Mouse (Mus musculus) heart, embryonic 12.5 days (tissue): Measurements from ENCODE around the gene Strip2. TPM values are rescaled to one million over a fixed set of nuclear protein-coding genes. Genes with fewer than 3 reads are reported as not detected.

Source experiments
- ATAC-seq: fragments of 200-750 bp; cut with Nextera tagmentation; 2 replicates; pipeline ENCODE4 v1.8.0; 2017; ENCODE audit warnings: moderate TSS enrichment, moderate library complexity; ENCODE audit not compliant: insufficient number of reproducible peaks, low FRiP score
- H3K27ac ChIP-seq: fragments of 300-500 bp; sonication (generic); 2 replicates; pipeline ENCODE4 v1.5.1; 2016; ENCODE audit warnings: mild to moderate bottlenecking, moderate library complexity; ENCODE audit not compliant: poor library complexity, severe bottlenecking
- H3K27me3 ChIP-seq: fragments of 300-500 bp; sonication (generic); replicated peaks from 2 replicates; pipeline ENCODE4 v1.6.1; 2016; ENCODE audit warnings: mild to moderate bottlenecking, moderate library complexity
- H3K36me3 ChIP-seq: fragments of 300-500 bp; sonication (generic); 2 replicates; pipeline ENCODE4 v1.6.1; 2016; ENCODE audit warnings: mild to moderate bottlenecking, moderate library complexity
- H3K4me1 ChIP-seq: fragments of 300-500 bp; sonication (generic); replicated peaks from 2 replicates; pipeline ENCODE4 v1.6.1; 2016; ENCODE audit warnings: mild to moderate bottlenecking
- H3K4me2 ChIP-seq: fragments of 300-500 bp; sonication (generic); 2 replicates; pipeline ENCODE4 v1.6.1; 2016; ENCODE audit warnings: mild to moderate bottlenecking, moderate library complexity
- H3K4me3 ChIP-seq: fragments of 300-500 bp; sonication (generic); 2 replicates; pipeline ENCODE4 v1.5.1; 2016; ENCODE audit warnings: mild to moderate bottlenecking
- H3K9ac ChIP-seq: fragments of 300-500 bp; sonication (generic); 2 replicates; pipeline ENCODE4 v1.6.1; 2016; ENCODE audit warnings: mild to moderate bottlenecking, moderate library complexity
- H3K9me3 ChIP-seq: fragments of 300-500 bp; sonication (generic); replicated peaks from 2 replicates; pipeline ENCODE4 v1.6.1; 2016; ENCODE audit warnings: mild to moderate bottlenecking, moderate library complexity
- WGBS: fragments of 180-500 bp; shearing (Covaris S2); methylation state at CpG from one replicate; pipeline ENCODE4 v1.1.7; 2016; 5-methylcytosine and 5-hydroxymethylcytosine counted together
- polyA plus RNA-seq: library from polyadenylated mRNA; unstranded; fragments of >200 nt; fragmentation: Nextera tagmentation; extraction: Ambion mirVana; gene quantifications from 2 replicates; pipeline ENCODE4 v1.2.1, GENCODE M21; 2016

Strip2 gene
- polyA plus RNA-seq, 1 experiment from 2014 or later: 39.5 TPM

DNA sequence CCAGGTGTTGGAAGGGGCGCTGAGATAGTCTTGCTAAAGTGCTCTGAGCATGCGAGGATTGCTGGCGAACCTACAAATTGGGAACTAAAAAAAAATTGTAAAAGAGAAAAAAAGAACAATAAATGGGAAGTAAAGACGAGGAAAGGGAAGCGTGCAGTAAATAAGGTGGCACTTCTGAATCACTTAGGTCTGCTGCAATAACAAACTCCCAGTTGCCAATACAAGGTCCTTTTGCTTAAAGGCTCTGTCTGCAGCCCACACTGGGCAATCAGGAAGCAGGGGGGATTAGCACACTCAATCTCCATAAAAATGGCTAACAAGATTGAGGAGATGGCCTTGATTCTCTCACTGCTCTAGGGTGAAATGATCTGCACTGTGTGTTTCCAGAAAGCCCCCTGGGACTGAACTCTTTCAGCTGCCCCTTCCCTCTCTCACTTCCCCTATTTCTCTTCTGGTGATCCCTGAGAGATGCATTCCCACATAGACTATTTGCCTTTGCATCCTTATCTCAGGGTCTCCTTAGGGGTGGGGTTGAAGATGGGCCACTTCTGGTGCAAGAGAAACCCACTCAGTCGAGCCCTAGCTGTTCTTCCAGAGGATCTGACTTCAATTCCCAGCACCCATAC is 8.9 kb downstream of the Strip2 start:
- Histone ChIP-seq H3K27ac (no peak overlapping the region), H3K9me3 (no peaks in the 10 kb centered on the region), H3K4me1 (peaks cover 15% of the 10 kb centered on the region), H3K36me3 (peaks cover 66% of the 10 kb centered on the region), H3K9ac (no peak overlapping the region), H3K4me2 (no peak overlapping the region), H3K27me3 (no peaks in the 10 kb centered on the region), H3K4me3 (no peak overlapping the region)
- WGBS: 70% methylated on average over 6 of the region's 6 CpGs
- ATAC-seq: no peak

- no peak overlapping the region for H3K9ac ChIP-seq
- H3K36me3 ChIP-seq: peaks cover 88% of the 10 kb centered on the region
- no peak for ATAC-seq
Observed at GRCm38 (mm10) chr6:29930087-29930486, 13.3 kb downstream of the Strip2 start.

GRCm38 (mm10) chr6:29930665-29931064 is 13.9 kb downstream of the Strip2 start:
- WGBS: 58% methylated on average over 6 of the region's 6 CpGs
- H3K4me1 ChIP-seq: peaks cover 6% of the 10 kb centered on the region; the same call in 1 of the 2 replicates
- no peaks in the 10 kb centered on the region for H3K9me3 ChIP-seq
- no peak overlapping the region for H3K27ac ChIP-seq
- no peak for ATAC-seq
- H3K27me3 ChIP-seq: no peaks in the 10 kb centered on the region
- peaks cover 87% of the 10 kb centered on the region for H3K36me3 ChIP-seq
- H3K4me2 ChIP-seq: no peak overlapping the region
- no peak overlapping the region for H3K4me3 ChIP-seq
- no peak overlapping the region for H3K9ac ChIP-seq

More at GRCm38 (mm10) chr6:29930087-29930486, 13.3 kb downstream of the Strip2 start:
- Histone ChIP-seq H3K9me3 (no peaks in the 10 kb centered on the region), H3K4me2 (no peak overlapping the region), H3K4me1 (peaks cover 6% of the 10 kb centered on the region; the same call in 1 of the 2 replicates), H3K27ac (no peak overlapping the region), H3K4me3 (no peak overlapping the region), H3K27me3 (no peaks in the 10 kb centered on the region)

GRCm38 (mm10) chr6:29931181-29931580 is 14.4 kb downstream of the Strip2 start:
- no peak for ATAC-seq
- H3K4me1 ChIP-seq: peaks cover 6% of the 10 kb centered on the region; the same call in 1 of the 2 replicates
- H3K9ac ChIP-seq: no peak overlapping the region
- no peak overlapping the region for H3K27ac ChIP-seq
- H3K27me3 ChIP-seq: no peaks in the 10 kb centered on the region
- 86% methylated on average over 4 of the region's 4 CpGs for WGBS
- H3K36me3 ChIP-seq: peaks cover 87% of the 10 kb centered on the region
- no peak overlapping the region for H3K4me3 ChIP-seq
- H3K9me3 ChIP-seq: no peaks in the 10 kb centered on the region
- H3K4me2 ChIP-seq: no peak overlapping the region

GRCm38 (mm10) chr6:29935741-29936140 is 18.9 kb downstream of the Strip2 start:
- no peak for ATAC-seq

DNA sequence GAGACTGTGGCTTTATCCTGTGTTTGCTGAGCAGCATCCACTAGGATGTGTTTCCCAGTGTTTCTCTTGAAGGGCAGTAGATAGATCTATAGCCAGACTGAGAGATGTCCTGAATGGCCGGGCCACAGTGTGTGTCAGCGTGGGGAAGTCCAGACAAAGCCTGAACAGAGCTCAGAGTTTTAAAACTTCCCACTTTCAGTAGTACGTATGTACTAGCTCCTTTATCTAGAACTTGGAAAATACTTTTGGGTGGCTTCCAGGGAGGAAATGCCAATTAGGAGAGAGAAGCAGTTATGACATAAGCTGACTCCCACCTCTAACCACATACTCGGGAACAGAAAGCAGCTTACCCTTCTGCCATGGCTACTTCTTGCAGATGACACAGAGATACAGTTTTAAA is 23.6 kb downstream of the Strip2 start:
- WGBS: 39% methylated on average over 4 of the region's 4 CpGs
- H3K27ac ChIP-seq: peak overlapping the region; percentile 9; the same call in 1 of the 2 replicates

More at GRCm38 (mm10) chr6:29935741-29936140, 18.9 kb downstream of the Strip2 start:
- Histone ChIP-seq H3K9me3 (no peaks in the 10 kb centered on the region), H3K9ac (no peak overlapping the region), H3K4me2 (no peak overlapping the region), H3K27me3 (no peaks in the 10 kb centered on the region), H3K27ac (no peak overlapping the region), H3K4me3 (no peak overlapping the region), H3K36me3 (peaks cover 91% of the 10 kb centered on the region), H3K4me1 (peaks cover 14% of the 10 kb centered on the region)
- WGBS: 83% methylated on average over 1 of the region's 1 CpGs

DNA sequence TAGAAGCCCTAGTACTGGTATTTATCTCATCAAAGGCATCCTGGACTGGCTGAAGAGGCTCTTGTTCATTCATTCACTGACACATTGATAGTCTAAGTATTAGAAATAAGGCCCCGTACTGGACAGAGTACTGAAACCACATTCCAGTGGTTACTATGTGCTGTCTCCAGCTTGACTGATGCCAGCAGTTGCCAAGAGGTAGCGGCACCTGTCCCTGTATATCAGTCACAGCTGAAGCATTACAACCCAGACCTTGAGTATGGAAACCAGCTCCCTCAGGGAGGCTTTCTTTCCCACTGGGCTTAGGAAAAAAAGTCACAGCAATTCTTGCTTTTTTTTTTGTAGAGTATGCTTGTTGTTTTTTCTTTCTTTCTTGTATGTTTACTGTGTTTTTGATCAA is 24.2 kb downstream of the Strip2 start:
- Histone ChIP-seq H3K4me2 (no peak overlapping the region), H3K9ac (no peak overlapping the region), H3K4me1 (peaks cover 14% of the 10 kb centered on the region), H3K4me3 (no peak overlapping the region), H3K27ac (0 out of 2 replicates have a peak overlapping the region, but pooled peaks have one; percentile 8), H3K36me3 (peaks cover 73% of the 10 kb centered on the region), H3K27me3 (no peaks in the 10 kb centered on the region), H3K9me3 (no peaks in the 10 kb centered on the region)
- WGBS: 56% methylated on average over 2 of the region's 2 CpGs
- no peak for ATAC-seq

More for the DNA sequence above, 23.6 kb downstream of the Strip2 start:
- Histone ChIP-seq H3K4me2 (no peak overlapping the region), H3K4me3 (no peak overlapping the region), H3K9ac (no peak overlapping the region), H3K9me3 (no peaks in the 10 kb centered on the region), H3K36me3 (peaks cover 74% of the 10 kb centered on the region), H3K4me1 (peaks cover 14% of the 10 kb centered on the region), H3K27me3 (no peaks in the 10 kb centered on the region)
- peak; percentile 53; the same call in 1 of the 2 replicates for ATAC-seq

DNA sequence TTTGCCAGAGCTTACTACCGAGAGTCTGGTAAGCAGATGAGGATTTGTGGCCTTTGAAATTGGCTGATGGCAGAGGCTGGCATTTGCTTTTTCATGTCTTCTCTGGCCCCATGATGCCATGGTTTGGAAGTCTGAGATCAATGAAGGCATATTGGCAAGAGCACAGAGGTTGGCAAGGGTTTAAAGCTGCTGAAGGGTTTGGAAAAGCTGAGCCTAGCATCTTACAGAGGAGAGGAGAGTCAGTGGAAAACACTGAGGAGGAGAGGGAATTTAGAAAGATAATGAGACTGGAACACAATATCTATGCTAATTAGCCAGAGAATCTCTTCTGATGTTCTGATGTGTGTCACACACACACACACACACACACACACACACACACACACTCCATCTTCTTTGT is 27.7 kb downstream of the Strip2 start:
- Histone ChIP-seq H3K36me3 (peaks cover 54% of the 10 kb centered on the region), H3K4me2 (no peak overlapping the region), H3K9me3 (no peaks in the 10 kb centered on the region), H3K27me3 (no peaks in the 10 kb centered on the region), H3K27ac (no peak overlapping the region), H3K4me1 (peaks cover 14% of the 10 kb centered on the region), H3K4me3 (no peak overlapping the region), H3K9ac (no peak overlapping the region)
- no peak for ATAC-seq
- 60% methylated on average over 1 of the region's 1 CpGs for WGBS

DNA sequence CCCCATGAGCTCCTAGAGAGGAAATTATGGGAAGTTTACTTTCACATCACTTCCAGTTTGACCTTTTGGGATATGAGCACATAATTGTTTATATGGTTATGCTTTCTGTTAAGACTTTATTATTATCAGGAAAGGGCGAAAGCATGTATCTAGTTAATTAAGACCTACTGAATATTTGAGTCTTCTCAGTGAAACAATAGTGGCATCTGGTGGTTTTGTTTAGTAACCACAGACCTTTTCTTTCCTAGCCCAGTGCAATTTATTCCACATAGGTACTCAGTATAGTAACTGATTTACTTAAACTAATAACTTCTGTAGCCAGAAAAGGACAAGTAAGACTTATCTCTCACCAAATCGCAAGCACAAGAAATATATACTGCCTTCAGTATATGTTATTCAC is 29.8 kb downstream of the Strip2 start:
- Histone ChIP-seq H3K9ac (no peak overlapping the region), H3K27me3 (no peaks in the 10 kb centered on the region), H3K4me3 (no peak overlapping the region), H3K4me2 (no peak overlapping the region), H3K4me1 (no peaks in the 10 kb centered on the region), H3K36me3 (peaks cover 41% of the 10 kb centered on the region), H3K9me3 (no peaks in the 10 kb centered on the region), H3K27ac (no peak overlapping the region)
- no peak for ATAC-seq
- whole genome bisulfite sequencing: 77% methylated on average over 2 of the region's 2 CpGs

- no peaks in the 10 kb centered on the region for H3K9me3 ChIP-seq
- H3K9ac ChIP-seq: no peak overlapping the region
- H3K4me1 ChIP-seq: no peaks in the 10 kb centered on the region
- H3K4me3 ChIP-seq: no peak overlapping the region
- H3K36me3 ChIP-seq: peaks cover 44% of the 10 kb centered on the region
- ATAC-seq: no peak
- H3K27me3 ChIP-seq: no peaks in the 10 kb centered on the region
- 68% methylated on average over 6 of the region's 6 CpGs for WGBS
- no peak overlapping the region for H3K4me2 ChIP-seq
- no peak overlapping the region for H3K27ac ChIP-seq
Observed at GRCm38 (mm10) chr6:29947823-29948222, 31.0 kb downstream of the Strip2 start.

GRCm38 (mm10) chr6:29956749-29957148 is 39.9 kb downstream of the Strip2 start:
- Histone ChIP-seq H3K4me1 (no peaks in the 10 kb centered on the region), H3K4me2 (no peak overlapping the region), H3K27me3 (no peaks in the 10 kb centered on the region), H3K27ac (no peak overlapping the region), H3K9ac (no peak overlapping the region), H3K4me3 (no peak overlapping the region), H3K36me3 (peaks cover 28% of the 10 kb centered on the region), H3K9me3 (no peaks in the 10 kb centered on the region)
- ATAC-seq: no peak
- WGBS: 78% methylated on average over 4 of the region's 4 CpGs

DNA sequence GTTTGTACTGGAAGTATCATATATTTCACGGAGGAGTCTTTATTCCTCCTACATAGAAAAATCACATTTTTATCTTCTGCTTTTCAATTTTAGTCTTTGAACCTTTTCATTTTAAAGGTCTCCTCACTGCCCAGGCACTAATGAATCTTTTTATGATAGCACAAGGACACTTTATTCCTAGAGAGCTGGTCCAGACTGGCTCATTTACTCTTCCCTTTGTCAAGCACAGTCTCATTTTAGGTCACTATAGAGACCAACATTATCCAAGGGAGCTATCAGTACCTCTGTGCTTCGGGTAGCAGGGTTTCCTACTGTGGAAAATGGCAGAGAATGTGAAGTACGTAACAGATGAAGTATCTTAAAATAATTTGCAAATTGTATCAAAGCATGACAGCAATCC is 41.9 kb downstream of the Strip2 start:
- 70% methylated on average over 3 of the region's 3 CpGs for WGBS
- no peak for ATAC-seq
- H3K36me3 ChIP-seq: peaks cover 27% of the 10 kb centered on the region

More for the DNA sequence above, 41.9 kb downstream of the Strip2 start:
- H3K9ac ChIP-seq: no peak overlapping the region
- no peaks in the 10 kb centered on the region for H3K9me3 ChIP-seq
- H3K4me3 ChIP-seq: no peak overlapping the region
- no peak overlapping the region for H3K4me2 ChIP-seq
- no peak overlapping the region for H3K27ac ChIP-seq
- H3K4me1 ChIP-seq: no peaks in the 10 kb centered on the region
- H3K27me3 ChIP-seq: no peaks in the 10 kb centered on the region
